Mouse (Mus musculus): ENCODE results near the gene Fhl1.

Gene Fhl1

DNA sequence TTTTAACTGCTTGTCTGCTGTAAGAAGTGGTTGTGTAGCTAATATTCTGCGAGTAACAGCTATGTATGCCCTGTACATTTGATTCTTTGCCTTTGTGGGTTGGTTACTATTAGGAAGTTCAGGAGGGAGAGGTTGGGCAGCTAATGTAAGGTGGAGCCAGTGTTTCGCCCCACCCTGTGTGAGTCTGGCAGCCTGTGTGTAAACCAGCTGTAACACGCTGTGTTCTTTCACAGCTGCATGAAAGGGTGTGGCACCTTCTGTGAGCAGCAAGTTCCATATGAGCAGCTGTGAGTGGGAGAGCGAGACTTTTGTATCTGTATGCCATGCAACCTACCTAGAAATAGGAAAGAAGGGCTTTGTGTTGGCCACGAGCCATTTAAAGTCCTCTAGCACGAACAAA is 20.6 kb downstream of the Fhl1 start:
- no peak for DNase-seq (ENCODE audit: low spot score)

- DNase-seq (ENCODE audit: low spot score) = no peak
Observed at GRCm38 (mm10) chrX:56753317-56754289, 22.0 kb downstream of the Fhl1 start.

GRCm38 (mm10) chrX:56755646-56756045 is 24.1 kb downstream of the Fhl1 start:
- no peak for DNase-seq (ENCODE audit: low spot score)

DNA sequence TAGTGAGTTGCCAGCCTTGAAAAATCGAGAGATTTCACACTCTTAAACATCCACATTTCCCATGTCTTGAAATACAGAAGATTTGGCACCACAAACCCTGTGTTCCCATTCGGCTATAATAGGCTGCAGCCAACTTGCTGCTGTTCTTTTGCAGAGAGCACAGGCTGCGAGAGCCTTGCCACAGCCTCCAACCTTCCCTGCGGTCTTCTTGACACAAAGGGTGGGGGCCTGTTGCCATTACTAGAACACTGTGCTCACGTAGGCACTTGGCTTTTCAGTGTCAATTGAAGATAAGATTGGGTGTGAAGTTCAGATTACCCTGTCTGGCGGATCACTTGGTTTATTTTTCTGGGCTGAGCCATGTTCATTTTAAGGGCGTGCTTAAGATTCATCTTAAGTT is 24.8 kb downstream of the Fhl1 start:
- DNase-seq (ENCODE audit: low spot score) = no peak

GRCm38 (mm10) chrX:56760257-56760760 is 28.7 kb downstream of the Fhl1 start:
- no peak for DNase-seq (ENCODE audit: low spot score)

DNA sequence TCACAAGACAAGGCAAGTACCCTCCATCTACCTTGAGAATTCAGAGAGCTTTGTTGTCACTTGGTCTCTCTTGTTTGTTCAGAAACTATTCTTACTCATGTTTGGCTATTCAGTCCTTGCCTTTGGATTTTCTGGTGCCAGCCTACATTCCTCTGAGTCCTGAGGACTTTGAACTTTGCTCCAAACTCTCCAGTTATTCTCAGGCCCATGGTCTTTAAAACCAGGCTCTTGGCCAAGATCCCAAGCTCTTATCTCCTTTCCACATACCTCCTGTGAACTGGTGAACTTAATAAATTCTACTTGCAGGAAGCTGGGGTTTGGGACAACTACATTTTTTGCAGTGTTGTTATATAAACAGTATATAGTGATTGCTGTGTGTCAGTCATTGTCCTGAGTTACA is 38.3 kb downstream of the Fhl1 start:
- no peak for DNase-seq (ENCODE audit: low spot score)

GRCm38 (mm10) chrX:56771751-56772150 is 40.2 kb downstream of the Fhl1 start:
- DNase-seq (ENCODE audit: low spot score) = no peak

DNA sequence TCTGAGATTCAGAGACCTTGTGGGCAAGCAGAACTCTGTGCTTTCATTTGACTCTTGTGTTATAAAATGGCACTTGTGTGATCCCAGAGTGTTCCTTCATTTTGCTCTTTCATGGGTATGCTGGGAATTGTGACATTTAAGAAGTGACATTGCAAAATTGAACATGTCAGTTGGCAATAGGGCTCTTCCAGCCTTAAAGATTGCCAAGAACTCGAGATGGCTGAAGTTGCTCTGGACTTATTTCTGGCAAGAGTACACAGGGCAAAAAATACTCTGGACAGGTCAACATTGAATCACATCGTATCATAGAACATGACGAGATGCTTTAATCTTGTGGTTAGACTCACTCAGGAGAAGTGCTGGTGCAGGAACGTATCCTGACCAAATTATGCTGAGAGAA is 41.7 kb downstream of the Fhl1 start:
- no peak for DNase-seq (ENCODE audit: low spot score)

- no peak for DNase-seq (ENCODE audit: low spot score)
Observed at GRCm38 (mm10) chrX:56786281-56787061, 54.9 kb downstream of the Fhl1 start.

GRCm38 (mm10) chrX:56787486-56787885 is 55.9 kb downstream of the Fhl1 start:
- no peak for DNase-seq (ENCODE audit: low spot score)

DNA sequence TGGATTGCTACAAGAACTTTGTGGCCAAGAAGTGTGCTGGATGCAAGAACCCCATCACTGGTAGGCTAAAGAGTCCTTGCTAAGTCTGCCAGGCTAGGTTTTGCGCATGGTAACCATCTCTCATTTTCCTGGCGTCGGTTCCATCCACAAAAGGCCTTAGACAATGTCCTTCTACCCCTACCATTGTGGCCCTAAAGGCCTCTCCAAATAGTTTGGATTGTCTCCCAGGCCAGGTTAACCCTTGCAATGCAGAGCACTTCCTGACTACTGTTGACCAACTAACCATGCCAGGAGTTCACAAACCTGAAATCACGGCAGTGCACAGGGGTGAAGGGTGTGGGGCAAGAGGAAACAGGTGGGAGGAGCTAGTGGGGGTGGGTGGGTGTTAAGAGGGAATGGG is 59.0 kb downstream of the Fhl1 start:
- DNase-seq (ENCODE audit: low spot score) = no peak

- no peak for DNase-seq (ENCODE audit: low spot score)
Observed at GRCm38 (mm10) chrX:56791268-56791667, 59.7 kb downstream of the Fhl1 start.

DNA sequence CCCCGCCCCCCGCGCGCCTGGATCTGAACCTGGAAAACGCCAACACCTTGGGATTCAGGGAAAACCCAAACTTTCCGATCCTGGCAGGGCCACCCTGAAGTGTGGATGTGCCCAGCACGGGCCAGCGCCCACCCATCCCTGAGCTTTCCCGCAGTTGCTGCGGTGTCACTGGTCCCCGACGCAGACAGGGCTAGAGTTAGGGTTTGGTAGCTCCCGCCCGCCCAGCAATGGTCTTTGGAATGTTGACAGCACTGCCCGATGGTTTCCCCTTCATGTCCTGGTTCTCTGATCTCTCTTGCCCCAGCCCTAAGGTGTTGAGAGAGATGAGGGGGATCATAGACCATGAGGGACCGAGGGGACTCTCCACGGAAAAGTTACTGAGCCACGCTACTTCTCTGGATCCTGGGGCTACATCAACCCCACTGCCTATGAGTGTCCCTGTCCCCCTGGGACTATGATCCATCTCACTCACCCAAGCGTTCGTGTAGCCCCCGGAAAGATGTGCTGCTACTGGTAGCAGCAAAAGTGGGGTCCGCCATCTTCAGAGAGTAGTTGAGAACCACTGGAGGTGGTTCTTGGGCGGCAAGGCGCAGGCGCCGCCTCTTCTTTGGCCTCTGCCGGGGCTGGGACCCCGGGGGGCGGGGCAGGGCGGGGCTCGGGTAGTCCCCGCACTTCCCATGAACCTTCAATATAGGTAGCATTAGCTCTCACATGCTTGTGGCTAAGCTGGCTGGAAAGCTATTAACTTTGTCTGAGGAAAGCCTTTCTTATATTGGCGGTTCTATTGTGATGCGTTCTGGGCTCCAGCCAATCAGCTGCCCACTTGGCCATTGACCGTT is 90.4 kb downstream of the Fhl1 start, which contains the start of gene Map7d3:
Gene Map7d3, minus strand, starts transcription at position 562 of the 839 bp plus-strand sequence.
- peak; percentile 1 for DNase-seq (ENCODE audit: low spot score)

DNA sequence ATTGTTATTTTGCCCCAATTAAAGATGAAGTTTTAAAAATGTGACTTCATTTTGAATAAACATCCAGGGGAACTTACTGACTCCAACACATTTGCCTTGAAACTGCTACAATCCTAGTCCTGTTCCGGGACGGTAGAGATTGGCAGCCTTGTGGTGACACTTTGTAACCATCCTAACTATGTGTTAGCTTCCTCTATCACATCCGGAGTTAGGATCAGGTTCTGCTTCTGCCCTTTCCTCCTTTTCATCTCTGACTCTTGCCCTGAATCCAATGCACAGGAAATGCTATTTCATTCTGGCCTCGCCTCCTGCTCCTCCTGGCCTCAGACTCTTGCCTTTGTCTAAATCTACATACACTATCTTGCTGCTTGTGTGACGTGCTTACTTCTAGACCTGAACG is 95.9 kb downstream of the Fhl1 start:
- DNase-seq (ENCODE audit: low spot score) = no peak

DNA sequence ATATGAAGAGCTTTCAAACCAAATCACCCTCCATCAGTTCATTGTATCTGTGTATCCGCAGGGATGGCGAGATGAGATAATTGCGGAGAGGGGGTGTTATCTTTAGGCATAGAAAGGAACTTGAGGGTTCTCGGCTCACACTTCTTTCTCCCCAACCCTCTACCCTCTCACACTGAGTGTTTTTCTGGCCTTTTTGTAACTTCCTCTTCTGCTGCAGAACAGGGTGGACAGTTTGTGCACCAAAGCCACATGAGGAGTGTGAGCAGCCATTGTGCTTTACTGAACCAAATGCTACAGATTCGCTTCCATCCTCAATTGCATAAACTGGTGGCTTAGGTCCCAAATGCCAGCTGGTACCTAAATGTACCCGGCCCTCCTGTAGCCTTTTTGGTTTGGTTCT is 104.3 kb downstream of the Fhl1 start:
- no peak for DNase-seq (ENCODE audit: low spot score)

- DNase-seq (ENCODE audit: low spot score) = no peak
Observed at GRCm38 (mm10) chrX:56839369-56839768, 107.8 kb downstream of the Fhl1 start.

DNA sequence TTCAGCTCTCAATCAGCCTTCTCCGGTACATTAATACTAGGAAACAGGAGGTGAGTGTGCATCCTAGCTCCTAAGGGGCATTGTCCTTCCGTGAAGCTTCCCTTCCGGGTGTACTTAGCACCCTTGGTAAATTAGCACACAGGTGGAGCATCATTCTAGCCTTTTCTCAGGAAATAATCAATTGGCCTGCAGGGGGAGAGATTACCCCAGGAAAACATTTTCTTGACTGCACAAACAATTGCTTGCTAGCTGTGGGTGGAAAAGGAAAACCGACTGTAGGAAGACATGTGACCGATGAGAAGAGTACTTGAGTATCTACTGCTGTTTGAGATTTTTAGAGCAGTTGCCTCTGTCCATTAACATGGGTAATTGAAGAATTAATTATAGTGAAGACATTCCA is 109.7 kb downstream of the Fhl1 start:
- no peak for DNase-seq (ENCODE audit: low spot score)
